Mouse (Mus musculus): ENCODE data around the gene Thop1. TPM values are rescaled to one million over a fixed set of nuclear protein-coding genes. Genes with fewer than 3 reads are reported as not detected.

The Thop1 gene
- polyA plus RNA-seq (2015; fragmentation: Nextera tagmentation; extraction: Ambion mirVana) = 19.3 and 20.4 TPM in 2 replicates

GRCm38 (mm10) chr10:81069836-81070235 is at the start of gene Thop1:
Gene Thop1 (plus strand): TSS chr10:81070035.

GRCm38 (mm10) chr10:81025639-81026275 is 44.1 kb upstream of the Thop1 start, which contains the start of gene Diras1:
Gene Diras1 (minus strand): TSS chr10:81025662.

GRCm38 (mm10) chr10:81036988-81037580 is 32.8 kb upstream of the Thop1 start, which contains the start of gene Slc39a3:
Gene Slc39a3 (minus strand): TSS chr10:81037426.

GRCm38 (mm10) chr10:81059603-81060543 is 10.0 kb upstream of the Thop1 start, which contains the start of gene Sgta:
Gene Sgta (minus strand): TSS chr10:81060181.

GRCm38 (mm10) chr10:81105565-81106112 is 35.8 kb downstream of the Thop1 start, which contains the start of gene Map2k2:
Gene Map2k2 (plus strand): TSS chr10:81105915.

Other genes with a start within 250 kb of the Thop1 start
- 1,694 and 1,746 TPM in 2 replicates for gene Oaz1, start 243.4 kb upstream of the Thop1 start, polyA plus RNA-seq (2015; fragmentation: Nextera tagmentation; extraction: Ambion mirVana)
- 0.24 TPM in 1 of 2 replicates, not detected in the other for gene Lingo3, start 226.0 kb upstream of the Thop1 start, polyA plus RNA-seq (2015; fragmentation: Nextera tagmentation; extraction: Ambion mirVana)
- gene Lsm7, start 214.8 kb upstream of the Thop1 start, polyA plus RNA-seq (2015; fragmentation: Nextera tagmentation; extraction: Ambion mirVana) = 245 and 270 TPM in 2 replicates
- 70.4 and 75.6 TPM in 2 replicates for gene Sppl2b, start 214.8 kb upstream of the Thop1 start, polyA plus RNA-seq (2015; fragmentation: Nextera tagmentation; extraction: Ambion mirVana)
- 0.08 TPM in 1 of 2 replicates, not detected in the other for gene Tmprss9, start 198.2 kb upstream of the Thop1 start, polyA plus RNA-seq (2015; fragmentation: Nextera tagmentation; extraction: Ambion mirVana)
- 233 and 235 TPM in 2 replicates for gene Timm13, start 169.1 kb upstream of the Thop1 start, polyA plus RNA-seq (2015; fragmentation: Nextera tagmentation; extraction: Ambion mirVana)
- gene Lmnb2, start 151.8 kb upstream of the Thop1 start, polyA plus RNA-seq (2015; fragmentation: Nextera tagmentation; extraction: Ambion mirVana) = 10.5 and 12.7 TPM in 2 replicates
- 10.3 and 11.5 TPM in 2 replicates for gene Gadd45b, start 140.0 kb upstream of the Thop1 start, polyA plus RNA-seq (2015; fragmentation: Nextera tagmentation; extraction: Ambion mirVana)
- gene Gng7, start 55.1 kb upstream of the Thop1 start, polyA plus RNA-seq (2015; fragmentation: Nextera tagmentation; extraction: Ambion mirVana) = 0.67 and 0.95 TPM in 2 replicates
- gene Diras1, start 44.4 kb upstream of the Thop1 start, polyA plus RNA-seq (2015; fragmentation: Nextera tagmentation; extraction: Ambion mirVana) = not detected in 2 replicates
- gene Slc39a3, start 32.6 kb upstream of the Thop1 start, polyA plus RNA-seq (2015; fragmentation: Nextera tagmentation; extraction: Ambion mirVana) = 5.5 and 7.1 TPM in 2 replicates
- gene Sgta, start 9.9 kb upstream of the Thop1 start, polyA plus RNA-seq (2015; fragmentation: Nextera tagmentation; extraction: Ambion mirVana) = 54.6 and 63.6 TPM in 2 replicates
- gene Creb3l3, start 28.8 kb downstream of the Thop1 start, polyA plus RNA-seq (2015; fragmentation: Nextera tagmentation; extraction: Ambion mirVana) = 0.30 and 0.38 TPM in 2 replicates
- gene Map2k2, start 35.9 kb downstream of the Thop1 start, polyA plus RNA-seq (2015; fragmentation: Nextera tagmentation; extraction: Ambion mirVana) = 93.5 and 93.8 TPM in 2 replicates
- gene Zbtb7a, start 65.2 kb downstream of the Thop1 start, polyA plus RNA-seq (2015; fragmentation: Nextera tagmentation; extraction: Ambion mirVana) = 59.5 and 59.9 TPM in 2 replicates
- gene Pias4, start 97.9 kb downstream of the Thop1 start, polyA plus RNA-seq (2015; fragmentation: Nextera tagmentation; extraction: Ambion mirVana) = 25.3 and 25.7 TPM in 2 replicates
- gene Eef2, start 106.6 kb downstream of the Thop1 start, polyA plus RNA-seq (2015; fragmentation: Nextera tagmentation; extraction: Ambion mirVana) = 454 and 484 TPM in 2 replicates
- 22.4 and 23.8 TPM in 2 replicates for gene Dapk3, start 113.0 kb downstream of the Thop1 start, polyA plus RNA-seq (2015; fragmentation: Nextera tagmentation; extraction: Ambion mirVana)
- gene 4930442H23Rik, start 113.8 kb downstream of the Thop1 start, polyA plus RNA-seq (2015; fragmentation: Nextera tagmentation; extraction: Ambion mirVana) = not detected in 2 replicates
- not detected in 2 replicates for gene Nmrk2, start 132.0 kb downstream of the Thop1 start, polyA plus RNA-seq (2015; fragmentation: Nextera tagmentation; extraction: Ambion mirVana)
- not detected in 2 replicates for gene Atcay, start 160.8 kb downstream of the Thop1 start, polyA plus RNA-seq (2015; fragmentation: Nextera tagmentation; extraction: Ambion mirVana)
- gene Zfr2, start 163.1 kb downstream of the Thop1 start, polyA plus RNA-seq (2015; fragmentation: Nextera tagmentation; extraction: Ambion mirVana) = 0.65 and 0.82 TPM in 2 replicates
- 4.1 and 6.0 TPM in 2 replicates for gene Matk, start 182.9 kb downstream of the Thop1 start, polyA plus RNA-seq (2015; fragmentation: Nextera tagmentation; extraction: Ambion mirVana)
- 126 and 131 TPM in 2 replicates for gene Mrpl54, start 196.9 kb downstream of the Thop1 start, polyA plus RNA-seq (2015; fragmentation: Nextera tagmentation; extraction: Ambion mirVana)
- gene Apba3, start 196.9 kb downstream of the Thop1 start, polyA plus RNA-seq (2015; fragmentation: Nextera tagmentation; extraction: Ambion mirVana) = 17.8 and 19.1 TPM in 2 replicates
- 0.53 and 1.2 TPM in 2 replicates for gene Tjp3, start 221.5 kb downstream of the Thop1 start, polyA plus RNA-seq (2015; fragmentation: Nextera tagmentation; extraction: Ambion mirVana)
- 15.4 and 20.0 TPM in 2 replicates for gene Pip5k1c, start 222.9 kb downstream of the Thop1 start, polyA plus RNA-seq (2015; fragmentation: Nextera tagmentation; extraction: Ambion mirVana)

Measured in spleen, postnatal 0 days (tissue).